Mouse (Mus musculus) liver, embryonic 13.5 days (tissue): ENCODE data around the gene B130006D01Rik. TPM values are rescaled to one million over a fixed set of nuclear protein-coding genes. Genes with fewer than 3 reads are reported as not detected.

Experiments used
- ATAC-seq: fragments of 200-750 bp; cut with Nextera tagmentation; 2 replicates; pipeline ENCODE4 v1.8.0; 2017; ENCODE audit warnings: low read depth, mild to moderate bottlenecking, moderate number of reproducible peaks, moderate library complexity
- DNase-seq: peaks from one replicate; pipeline ENCODE4 v3.0.0; 2022
- H3K27ac ChIP-seq: fragments of 300-500 bp; sonication (generic); 2 replicates; pipeline ENCODE4 v1.5.1; 2015; ENCODE audit warnings: moderate library complexity, mild to moderate bottlenecking, inconsistent platforms
- H3K27me3 ChIP-seq: fragments of 300-500 bp; sonication (generic); 2 replicates; pipeline ENCODE4 v1.6.1; 2015; ENCODE audit warnings: mild to moderate bottlenecking, inconsistent platforms
- H3K36me3 ChIP-seq: fragments of 300-500 bp; sonication (generic); 2 replicates; pipeline ENCODE4 v1.6.1; 2015; ENCODE audit warnings: mild to moderate bottlenecking, inconsistent platforms
- H3K4me1 ChIP-seq: fragments of 300-500 bp; sonication (generic); replicated peaks from 2 replicates; pipeline ENCODE4 v1.6.1; 2015; ENCODE audit warnings: inconsistent platforms
- H3K4me2 ChIP-seq: fragments of 300-500 bp; sonication (generic); 2 replicates; pipeline ENCODE4 v1.6.1; 2015; ENCODE audit warnings: inconsistent platforms, mild to moderate bottlenecking, moderate library complexity
- H3K4me3 ChIP-seq: fragments of 300-500 bp; sonication (generic); replicated peaks from 2 replicates; pipeline ENCODE4 v1.5.1; 2015; ENCODE audit warnings: mild to moderate bottlenecking, inconsistent platforms
- H3K9ac ChIP-seq: fragments of 300-500 bp; sonication (generic); 2 replicates; pipeline ENCODE4 v1.6.1; 2015; ENCODE audit warnings: mild to moderate bottlenecking, inconsistent platforms
- H3K9me3 ChIP-seq: fragments of 300-500 bp; sonication (generic); replicated peaks from 2 replicates; pipeline ENCODE4 v1.6.1; 2016; ENCODE audit warnings: inconsistent platforms
- WGBS: fragments of 180-500 bp; shearing (Covaris S2); methylation state at CpG from one replicate; pipeline ENCODE4 v1.1.7; 2015; ENCODE audit not compliant: insufficient replicate concordance; 5-methylcytosine and 5-hydroxymethylcytosine counted together
- polyA plus RNA-seq: library from polyadenylated mRNA; unstranded; fragments of >200 nt; fragmentation: Nextera tagmentation; extraction: Ambion mirVana; gene quantifications from 2 replicates; pipeline ENCODE4 v1.2.1, GENCODE M21; 2015

Gene B130006D01Rik
- polyA plus RNA-seq, 1 experiment from 2014 or later: 0.44 TPM

- no peak for ATAC-seq
- Histone ChIP-seq H3K9ac (peak overlapping the region; percentile 97), H3K27ac (peak overlapping the region; percentile 96), H3K4me1 (peaks cover 56% of the 10 kb centered on the region), H3K9me3 (no peaks in the 10 kb centered on the region), H3K36me3 (no peaks in the 10 kb centered on the region), H3K4me3 (peak overlapping the region; percentile 92), H3K27me3 (no peaks in the 10 kb centered on the region), H3K4me2 (peak overlapping the region; percentile 99)
- no peak for DNase-seq
- 21% methylated on average over 7 of the region's 7 CpGs for WGBS
Observed at GRCm38 (mm10) chr11:95714411-95714810, 9.0 kb upstream of the B130006D01Rik start.

- no peak overlapping the region for H3K4me2 ChIP-seq
- peaks cover 46% of the 10 kb centered on the region for H3K4me1 ChIP-seq
- WGBS: 79% methylated on average over 8 of the region's 8 CpGs
- H3K27ac ChIP-seq: no peak overlapping the region
- no peak overlapping the region for H3K9ac ChIP-seq
- no peaks in the 10 kb centered on the region for H3K27me3 ChIP-seq
- ATAC-seq (no peak), DNase-seq (no peak)
- H3K9me3 ChIP-seq: no peaks in the 10 kb centered on the region
- H3K4me3 ChIP-seq: no peak overlapping the region
- H3K36me3 ChIP-seq: no peaks in the 10 kb centered on the region
Observed at GRCm38 (mm10) chr11:95716136-95716535, 7.3 kb upstream of the B130006D01Rik start.

GRCm38 (mm10) chr11:95719356-95719755, 4.0 kb upstream of the B130006D01Rik start:
- H3K27ac ChIP-seq: no peak overlapping the region
- H3K4me1 ChIP-seq: peaks cover 31% of the 10 kb centered on the region
- no peaks in the 10 kb centered on the region for H3K9me3 ChIP-seq
- 82% methylated on average over 3 of the region's 3 CpGs for WGBS
- H3K27me3 ChIP-seq: no peaks in the 10 kb centered on the region
- no peak overlapping the region for H3K4me3 ChIP-seq
- DNase-seq (no peak), ATAC-seq (no peak)
- H3K4me2 ChIP-seq: no peak overlapping the region
- H3K36me3 ChIP-seq: peaks cover 3% of the 10 kb centered on the region; the same call in 1 of the 2 replicates
- no peak overlapping the region for H3K9ac ChIP-seq

GRCm38 (mm10) chr11:95724466-95724865, 1.1 kb downstream of the B130006D01Rik start:
- WGBS: 80% methylated on average over 4 of the region's 4 CpGs
- ATAC-seq: no peak

DNA sequence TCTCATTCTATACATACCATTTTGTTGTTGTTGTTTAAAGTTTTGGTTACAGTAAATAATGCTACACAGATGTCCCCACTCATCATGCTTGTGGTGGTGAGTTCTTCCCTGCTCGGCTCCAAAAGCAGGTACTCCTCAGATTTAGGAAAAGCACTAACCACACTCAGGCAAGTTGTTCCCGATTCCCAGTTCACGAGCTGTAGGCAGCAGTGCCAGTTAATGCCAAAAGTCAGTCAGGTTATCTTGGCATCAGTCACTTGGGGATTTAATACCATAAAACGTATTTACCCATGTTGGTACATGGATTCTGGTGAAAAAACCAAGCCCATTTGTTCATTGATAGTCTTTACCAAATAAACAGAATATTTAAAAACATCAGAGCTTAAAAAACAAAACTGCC, 2.8 kb downstream of the B130006D01Rik start:
- H3K27ac ChIP-seq: no peak overlapping the region
- H3K4me2 ChIP-seq: no peak overlapping the region
- no peak overlapping the region for H3K4me3 ChIP-seq
- no peaks in the 10 kb centered on the region for H3K9me3 ChIP-seq
- no peak overlapping the region for H3K9ac ChIP-seq
- WGBS: 71% methylated on average over 4 of the region's 4 CpGs
- no peak for DNase-seq
- ATAC-seq: no peak
- H3K27me3 ChIP-seq: no peaks in the 10 kb centered on the region
- peaks cover 3% of the 10 kb centered on the region; the same call in 1 of the 2 replicates for H3K36me3 ChIP-seq
- H3K4me1 ChIP-seq: peaks cover 46% of the 10 kb centered on the region

More at GRCm38 (mm10) chr11:95724466-95724865, 1.1 kb downstream of the B130006D01Rik start:
- Histone ChIP-seq H3K4me3 (no peak overlapping the region), H3K36me3 (peaks cover 3% of the 10 kb centered on the region; the same call in 1 of the 2 replicates), H3K27ac (no peak overlapping the region), H3K9ac (no peak overlapping the region), H3K9me3 (no peaks in the 10 kb centered on the region), H3K27me3 (no peaks in the 10 kb centered on the region), H3K4me1 (peaks cover 45% of the 10 kb centered on the region), H3K4me2 (no peak overlapping the region)
- DNase-seq: no peak

DNA sequence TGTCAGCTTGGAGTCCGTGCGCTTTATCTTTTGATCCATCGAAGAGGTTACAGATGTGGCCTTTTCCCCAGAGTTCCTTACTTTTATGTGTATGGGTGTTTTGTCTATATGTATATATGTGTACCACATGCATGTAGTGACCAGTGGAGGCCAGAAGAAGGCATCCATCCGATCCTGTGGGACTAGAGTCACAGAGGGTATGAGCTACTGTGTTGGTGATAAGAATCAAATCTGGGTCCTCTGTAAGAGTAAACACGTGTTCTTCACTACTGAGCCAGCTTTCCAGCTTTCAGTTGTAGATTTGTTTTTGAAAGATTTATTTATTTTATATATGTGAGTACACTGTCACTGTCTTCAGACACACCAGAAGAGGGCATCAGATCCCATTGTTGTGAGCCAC, 4.6 kb downstream of the B130006D01Rik start:
- H3K9me3 ChIP-seq: no peaks in the 10 kb centered on the region
- H3K9ac ChIP-seq: no peak overlapping the region
- DNase-seq (no peak), ATAC-seq (no peak)
- 70% methylated on average over 5 of the region's 5 CpGs for WGBS
- no peak overlapping the region for H3K4me3 ChIP-seq
- no peak overlapping the region for H3K4me2 ChIP-seq
- H3K36me3 ChIP-seq: peaks cover 3% of the 10 kb centered on the region; the same call in 1 of the 2 replicates
- no peak overlapping the region for H3K27ac ChIP-seq
- no peaks in the 10 kb centered on the region for H3K27me3 ChIP-seq
- peaks cover 46% of the 10 kb centered on the region for H3K4me1 ChIP-seq

GRCm38 (mm10) chr11:95728916-95729907, 5.8 kb downstream of the B130006D01Rik start:
- no peak for DNase-seq
- Histone ChIP-seq H3K4me1 (peaks cover 36% of the 10 kb centered on the region), H3K36me3 (no peaks in the 10 kb centered on the region), H3K4me2 (0 out of 2 replicates have a peak overlapping the region, but pooled peaks have one; percentile 23), H3K27ac (peak overlapping the region; percentile 41; the same call in 1 of the 2 replicates), H3K9ac (no peak overlapping the region), H3K27me3 (no peaks in the 10 kb centered on the region), H3K9me3 (no peaks in the 10 kb centered on the region), H3K4me3 (no peak overlapping the region)
- WGBS: 68% methylated on average over 12 of the region's 12 CpGs
- ATAC-seq: no peak

GRCm38 (mm10) chr11:95734485-95734884, 11.1 kb downstream of the B130006D01Rik start:
- no peak for ATAC-seq
- H3K4me1 ChIP-seq: peaks cover 16% of the 10 kb centered on the region
- 76% methylated on average over 2 of the region's 2 CpGs for WGBS

DNA sequence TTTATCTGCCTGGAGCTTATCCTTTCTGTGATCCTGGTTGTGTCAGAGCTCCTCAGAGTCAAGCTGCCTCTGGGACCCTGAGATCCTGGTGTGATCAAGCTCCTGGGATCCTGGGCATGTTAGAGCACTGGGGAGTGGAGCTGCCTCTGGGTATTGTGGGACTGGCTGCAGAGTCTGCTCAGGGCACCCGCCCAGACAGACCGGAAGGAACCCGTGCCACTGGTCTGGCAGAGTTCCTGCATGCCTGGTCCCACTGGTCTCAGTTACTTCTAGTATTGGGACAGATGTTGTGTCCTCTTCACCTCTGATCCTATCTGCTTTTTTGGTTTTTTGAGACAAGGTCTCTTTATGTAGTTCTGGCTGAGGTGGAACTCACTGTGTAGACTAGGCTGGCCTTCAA, 14.4 kb downstream of the B130006D01Rik start:
- peak; percentile 9 for DNase-seq
- peak overlapping the region; percentile 50; the same call in 1 of the 2 replicates for H3K27ac ChIP-seq
- ATAC-seq: no peak
- peaks cover 15% of the 10 kb centered on the region for H3K4me1 ChIP-seq
- H3K4me3 ChIP-seq: no peak overlapping the region
- H3K9ac ChIP-seq: peak overlapping the region; percentile 15; the same call in 1 of the 2 replicates
- WGBS: 58% methylated on average over 3 of the region's 3 CpGs
- no peaks in the 10 kb centered on the region for H3K36me3 ChIP-seq
- H3K9me3 ChIP-seq: no peaks in the 10 kb centered on the region
- H3K27me3 ChIP-seq: no peaks in the 10 kb centered on the region
- H3K4me2 ChIP-seq: no peak overlapping the region

More at GRCm38 (mm10) chr11:95734485-95734884, 11.1 kb downstream of the B130006D01Rik start:
- H3K4me3 ChIP-seq: no peak overlapping the region
- H3K9ac ChIP-seq: no peak overlapping the region
- H3K36me3 ChIP-seq: no peaks in the 10 kb centered on the region
- H3K27me3 ChIP-seq: no peaks in the 10 kb centered on the region
- no peak overlapping the region for H3K27ac ChIP-seq
- H3K4me2 ChIP-seq: no peak overlapping the region
- no peak for DNase-seq
- H3K9me3 ChIP-seq: no peaks in the 10 kb centered on the region

GRCm38 (mm10) chr11:95744521-95744920, 21.1 kb downstream of the B130006D01Rik start:
- Histone ChIP-seq H3K27ac (peak overlapping the region; percentile 5; the same call in 1 of the 2 replicates), H3K27me3 (no peaks in the 10 kb centered on the region), H3K36me3 (peaks cover 10% of the 10 kb centered on the region), H3K4me1 (peaks cover 33% of the 10 kb centered on the region), H3K9me3 (no peaks in the 10 kb centered on the region), H3K4me3 (no peak overlapping the region), H3K9ac (no peak overlapping the region), H3K4me2 (no peak overlapping the region)
- no peak for DNase-seq
- no peak for ATAC-seq
- WGBS: 51% methylated on average over 2 of the region's 2 CpGs

- no peak for DNase-seq
- ATAC-seq: no peak
- no peak overlapping the region for H3K4me2 ChIP-seq
- peaks cover 40% of the 10 kb centered on the region for H3K4me1 ChIP-seq
- H3K9ac ChIP-seq: no peak overlapping the region
- H3K9me3 ChIP-seq: no peaks in the 10 kb centered on the region
- H3K27ac ChIP-seq: no peak overlapping the region; the same call in 1 of the 2 replicates
- no peak overlapping the region for H3K4me3 ChIP-seq
- 76% methylated on average over 4 of the region's 4 CpGs for WGBS
- peaks cover 20% of the 10 kb centered on the region for H3K36me3 ChIP-seq
- H3K27me3 ChIP-seq: no peaks in the 10 kb centered on the region
Observed at GRCm38 (mm10) chr11:95746821-95747220, 23.4 kb downstream of the B130006D01Rik start.
